Mouse (Mus musculus) neutrophil, adult 5-6 weeks (primary cell): ENCODE measurements around the gene Snx10. TPM values are rescaled to one million over a fixed set of nuclear protein-coding genes. Genes with fewer than 3 reads are reported as not detected.

ENCODE experiments used
- ATAC-seq: fragments of 151-379, 151-347 bp; 2 replicates; pipeline ENCODE4 v1.8.0; 2017; ENCODE audit warnings: mild to moderate bottlenecking, moderate TSS enrichment; ENCODE audit not compliant: insufficient number of reproducible peaks, poor library complexity, low FRiP score, severe bottlenecking; ENCODE audit errors: extremely low read depth
- total RNA-seq: library from RNA; stranded (forward); fragments of 200-1000 nt; gene quantifications from 2 replicates; pipeline ENCODE4 v1.2.3, GENCODE M21; 2017

Snx10 gene
- total RNA-seq, 1 experiment from 2014 or later, result 49.2 TPM

DNA sequence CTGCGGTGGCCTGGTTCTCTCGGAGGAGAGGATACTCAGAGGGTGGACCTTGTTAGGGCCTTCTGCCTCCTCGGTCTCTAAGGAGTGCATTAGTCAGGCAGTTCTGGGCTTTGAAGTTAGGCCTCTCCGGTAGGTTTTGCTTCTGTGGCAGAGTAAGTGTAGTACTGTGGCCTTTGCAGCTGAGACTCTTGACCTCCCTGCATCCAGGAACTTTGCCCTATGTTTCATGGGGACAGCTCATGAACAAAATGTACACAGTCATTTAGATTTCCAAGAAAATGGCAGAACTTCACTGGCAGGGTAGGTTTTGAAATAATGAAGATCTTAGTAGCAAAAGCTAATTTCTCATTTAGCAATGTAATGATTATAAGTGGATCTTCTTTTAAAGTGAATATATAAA is 54.7 kb downstream of the Snx10 start:
- no peak for ATAC-seq

DNA sequence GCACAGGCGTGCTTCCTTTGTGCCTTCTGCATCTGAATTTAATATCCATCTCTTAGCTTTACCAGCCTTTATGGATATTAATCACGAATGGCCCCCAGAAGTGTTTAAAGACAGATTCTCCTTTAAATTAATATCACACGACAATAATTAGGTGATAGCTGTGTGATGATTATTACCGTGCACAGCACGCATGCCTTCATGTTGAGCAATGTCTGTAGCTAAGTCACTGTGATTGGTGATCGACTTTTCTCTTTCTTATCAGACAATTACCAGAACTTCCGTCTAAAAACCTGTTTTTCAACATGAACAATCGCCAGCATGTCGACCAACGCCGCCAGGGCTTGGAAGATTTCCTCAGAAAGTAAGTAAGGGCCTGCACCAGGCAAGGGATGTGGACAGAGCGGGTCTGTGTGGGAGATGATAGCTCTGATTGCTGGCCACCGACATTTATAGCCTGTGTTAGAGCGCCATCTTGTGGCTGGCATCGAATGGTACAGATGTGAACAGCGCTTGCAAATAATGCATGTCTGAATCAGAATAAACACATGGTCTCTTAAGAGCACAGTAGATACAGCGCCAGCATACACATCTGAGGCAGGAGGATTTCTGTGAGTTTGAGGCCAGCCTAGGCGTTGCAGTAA is 56.5 kb downstream of the Snx10 start:
- peak; percentile 84 for ATAC-seq

DNA sequence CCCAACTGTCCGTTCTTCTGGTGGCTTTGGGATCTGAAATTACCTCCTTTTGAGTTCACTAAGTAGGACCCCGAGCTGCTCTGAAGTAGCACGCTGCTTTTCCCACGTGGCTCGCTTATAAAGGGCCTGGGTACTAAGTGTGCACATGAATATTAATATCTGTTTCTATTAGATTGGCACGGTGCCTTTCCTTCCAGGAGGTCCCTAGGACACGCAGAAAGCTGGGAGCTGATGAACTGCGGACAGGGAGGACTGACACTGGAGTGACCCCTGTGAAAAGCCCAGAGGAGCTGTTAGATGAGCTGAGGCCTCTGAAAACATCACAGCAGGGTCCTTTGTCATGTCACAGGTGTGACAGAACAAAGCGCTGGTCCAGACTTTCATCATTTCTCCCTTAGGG is 57.7 kb downstream of the Snx10 start:
- no peak for ATAC-seq

DNA sequence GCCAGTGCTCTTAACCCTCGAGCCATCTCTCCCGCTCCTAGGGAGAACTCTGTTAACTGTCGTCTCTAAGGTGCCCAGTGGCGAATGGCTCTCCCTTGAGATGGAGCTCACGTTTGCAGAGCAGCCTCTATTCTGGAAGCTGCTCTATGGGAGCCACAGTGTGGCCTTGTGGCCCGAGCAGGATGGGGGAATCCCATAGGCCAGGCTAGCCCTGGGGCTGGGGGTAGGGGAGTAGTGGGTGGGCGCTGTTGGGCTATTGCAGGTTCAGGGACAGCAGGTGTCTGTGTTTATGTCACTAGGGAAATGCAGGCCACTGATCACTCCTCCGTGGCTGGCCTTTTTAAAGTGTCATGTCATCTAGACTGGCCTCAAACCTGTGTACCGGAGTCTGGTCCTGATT is 58.4 kb downstream of the Snx10 start:
- no peak for ATAC-seq

DNA sequence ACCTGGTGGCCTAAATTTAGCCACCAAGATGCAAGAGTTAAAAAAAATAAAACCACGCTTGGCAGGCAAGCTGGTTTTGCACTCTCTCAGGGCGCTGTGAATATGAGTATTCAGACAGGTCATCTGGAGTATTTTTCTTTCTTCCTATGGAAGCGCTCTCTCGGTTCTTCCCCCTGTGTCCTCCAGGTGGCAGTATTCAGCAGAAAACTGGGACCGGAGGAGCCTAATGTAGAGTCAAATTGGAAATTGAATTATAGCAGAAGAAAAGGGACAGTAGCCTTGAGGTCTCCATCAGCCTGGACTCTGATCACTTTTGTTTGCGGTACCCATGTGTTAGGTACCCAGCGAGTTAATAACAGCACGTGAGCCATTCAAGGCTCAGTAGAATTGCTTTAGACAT is 62.3 kb downstream of the Snx10 start:
- ATAC-seq, result peak; percentile 56

DNA sequence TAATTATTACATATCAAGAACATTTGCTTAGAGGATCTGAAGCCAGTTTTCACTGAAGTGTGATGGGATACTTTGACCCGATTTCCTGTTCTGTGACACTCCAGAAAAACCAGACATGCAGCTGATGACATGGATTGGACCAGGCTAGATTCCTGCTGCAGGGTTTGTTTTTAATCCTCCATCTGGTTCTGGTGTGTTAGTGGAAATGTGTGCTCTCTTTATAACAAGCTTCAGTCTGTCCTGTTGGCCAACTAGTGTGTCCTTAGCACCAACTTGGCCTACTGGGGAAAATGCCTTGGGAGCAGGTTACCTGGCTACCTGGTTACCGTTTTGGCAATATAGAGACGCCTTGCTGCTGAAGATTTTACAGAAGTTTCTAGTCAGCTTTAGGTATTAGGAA is 63.6 kb downstream of the Snx10 start:
- no peak for ATAC-seq

DNA sequence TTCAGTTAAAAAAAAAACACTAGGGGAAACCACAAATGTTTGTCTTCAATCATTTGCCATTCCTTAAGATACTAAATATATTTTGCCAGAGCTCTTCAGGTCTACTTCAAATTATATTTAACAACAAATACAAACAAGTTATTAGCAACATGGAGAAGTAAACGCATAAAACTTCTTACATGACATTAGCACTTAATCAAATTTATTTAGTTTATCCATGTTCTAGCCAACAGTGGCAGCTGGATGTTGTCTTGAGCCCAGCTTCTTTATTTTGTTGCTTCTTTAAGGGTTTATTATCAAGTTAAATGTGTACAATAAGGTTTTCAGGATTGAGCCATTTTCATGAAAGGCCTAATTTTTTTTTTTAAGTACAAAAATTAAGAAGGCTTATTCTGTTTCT is 67.6 kb downstream of the Snx10 start:
- ATAC-seq, result no peak

DNA sequence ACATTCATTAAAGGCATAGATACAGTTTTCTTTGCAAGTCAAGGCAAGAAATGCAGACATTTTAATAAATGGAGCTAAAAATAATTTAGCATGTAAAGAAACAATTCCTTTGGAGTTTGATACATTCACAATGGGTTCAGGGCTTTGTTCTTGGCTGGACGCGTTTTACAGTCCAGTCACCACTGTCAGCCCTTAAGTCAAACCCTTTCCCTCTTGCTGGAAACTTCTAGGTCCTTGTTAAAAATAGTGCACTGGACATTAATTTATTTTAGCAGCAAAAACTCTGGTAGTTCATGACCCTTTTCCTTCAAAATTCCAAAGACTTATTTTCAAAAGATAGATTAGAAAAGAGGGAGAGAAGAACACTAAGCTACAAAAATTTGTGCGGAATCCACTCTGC is 68.1 kb downstream of the Snx10 start:
- no peak for ATAC-seq

DNA sequence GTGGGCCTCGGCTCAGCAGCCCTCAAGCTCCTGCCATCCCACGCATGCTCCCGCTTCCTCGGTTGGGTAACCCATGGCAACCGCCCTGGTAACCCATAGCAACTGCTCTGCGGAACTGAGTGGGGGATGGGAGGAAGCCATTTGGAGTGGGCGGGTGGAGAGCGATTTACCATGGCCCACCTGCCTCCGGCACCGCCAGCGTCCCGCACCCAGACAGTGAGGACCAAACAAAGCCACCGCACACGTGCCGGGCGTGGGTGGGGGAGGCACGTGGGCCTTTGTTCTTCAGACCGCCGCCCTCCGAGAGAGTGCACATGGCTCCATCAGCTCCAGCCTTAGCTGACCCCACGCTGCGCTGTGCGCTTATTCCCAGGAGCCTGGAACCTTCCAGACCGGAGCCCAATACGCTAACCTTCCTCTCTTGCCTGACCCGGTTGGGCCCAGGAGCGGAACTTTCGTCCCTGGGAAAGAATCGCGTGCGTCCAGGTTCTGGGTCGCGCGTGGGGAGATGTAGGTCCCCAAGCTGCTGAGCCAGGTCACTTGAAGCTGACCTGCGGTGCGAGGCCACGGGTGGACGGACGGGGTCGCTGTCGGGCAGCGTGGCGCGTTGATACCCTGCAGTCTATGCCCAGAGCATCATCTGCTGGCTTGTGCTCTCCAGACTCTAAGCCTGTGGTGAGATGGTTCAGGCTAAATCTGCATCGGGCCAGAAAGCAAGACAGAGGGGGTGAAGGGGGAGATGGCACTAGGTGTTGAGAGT is 68.8 kb downstream of the Snx10 start:
- ATAC-seq, result peak; percentile 61

DNA sequence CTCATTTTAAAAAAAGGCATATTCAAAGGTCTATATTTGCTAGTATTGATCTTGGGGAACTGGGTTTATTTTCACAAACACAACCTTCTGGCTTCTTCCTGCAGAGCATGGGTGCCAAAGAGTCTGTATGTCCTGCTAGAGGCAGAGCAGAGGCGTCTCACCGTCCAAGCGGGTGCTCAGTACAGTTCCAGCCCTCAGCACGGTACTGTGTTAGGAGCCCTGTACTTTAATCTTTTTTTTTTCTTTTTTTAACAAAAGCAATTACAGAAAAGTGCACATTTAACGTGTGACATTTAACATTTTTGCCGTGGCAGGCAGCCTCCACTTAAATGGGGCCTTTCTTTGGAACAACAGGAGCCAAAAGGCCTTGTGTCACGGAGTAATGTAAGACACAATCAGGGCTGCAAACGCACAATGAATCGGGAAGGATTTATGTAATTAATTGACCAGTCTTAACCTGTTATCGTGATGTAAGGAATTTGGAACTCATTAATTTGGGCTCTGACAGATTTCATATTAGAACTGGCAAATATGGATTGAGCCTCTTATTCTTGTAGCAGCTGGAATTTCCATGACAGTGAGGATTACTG is 69.8 kb downstream of the Snx10 start:
- ATAC-seq, result no peak

DNA sequence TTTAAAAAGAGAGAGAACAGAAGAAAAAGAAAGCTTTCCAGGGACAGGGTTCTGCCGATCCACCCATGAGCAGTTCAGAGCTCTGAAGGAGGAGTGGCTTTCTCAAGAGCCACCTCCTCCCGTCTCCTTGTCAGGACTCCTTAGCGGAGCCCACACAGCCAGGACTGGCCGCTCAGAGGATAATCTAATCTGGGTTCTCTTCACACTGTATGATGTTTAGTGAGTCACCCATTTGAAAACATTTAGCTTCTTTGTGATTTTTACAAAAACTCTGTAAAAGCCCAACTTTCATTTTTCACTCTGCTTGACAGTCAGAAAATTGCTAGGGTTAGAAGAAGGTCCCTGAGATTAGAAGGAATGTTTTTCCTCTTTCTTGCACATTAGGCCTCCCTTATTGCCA is 70.8 kb downstream of the Snx10 start:
- no peak for ATAC-seq

DNA sequence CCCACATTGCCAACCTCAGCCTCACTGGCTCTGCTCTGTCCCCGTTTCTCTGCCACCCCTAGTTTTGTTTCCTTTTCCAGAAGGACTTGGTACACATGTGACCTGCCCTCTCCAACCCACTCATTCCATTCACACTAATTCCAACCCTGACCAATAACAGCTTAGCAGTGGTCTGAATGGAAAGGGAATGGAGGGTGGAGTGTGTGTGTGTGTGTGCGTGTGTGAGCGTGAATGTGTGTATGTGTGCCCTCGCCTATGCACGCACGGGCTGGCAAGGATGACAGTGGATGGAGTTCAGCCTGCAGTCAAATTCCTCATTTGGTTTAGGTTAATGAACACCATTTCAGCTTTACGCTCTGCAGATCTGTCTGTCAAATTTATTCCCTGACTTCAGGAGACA is 74.4 kb downstream of the Snx10 start:
- ATAC-seq, result no peak

DNA sequence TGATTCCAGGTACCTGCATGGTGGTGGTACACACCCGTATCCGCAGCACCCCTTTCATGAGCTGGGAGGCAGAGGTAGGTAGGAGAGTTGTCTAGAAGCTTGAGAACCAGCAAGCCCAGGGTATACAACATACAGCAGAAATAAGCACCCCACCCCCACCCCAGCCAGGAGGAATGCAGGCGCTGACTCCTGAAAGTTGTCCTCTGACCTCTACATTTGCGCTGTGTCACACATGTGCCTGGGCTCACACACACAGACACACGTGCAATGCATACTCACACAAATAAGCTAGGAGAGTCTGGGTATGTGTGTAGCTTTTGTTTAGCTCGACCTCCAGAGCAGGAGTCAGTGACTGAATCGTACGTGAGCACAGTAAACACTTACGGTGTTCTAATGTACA is 76.7 kb downstream of the Snx10 start:
- no peak for ATAC-seq

DNA sequence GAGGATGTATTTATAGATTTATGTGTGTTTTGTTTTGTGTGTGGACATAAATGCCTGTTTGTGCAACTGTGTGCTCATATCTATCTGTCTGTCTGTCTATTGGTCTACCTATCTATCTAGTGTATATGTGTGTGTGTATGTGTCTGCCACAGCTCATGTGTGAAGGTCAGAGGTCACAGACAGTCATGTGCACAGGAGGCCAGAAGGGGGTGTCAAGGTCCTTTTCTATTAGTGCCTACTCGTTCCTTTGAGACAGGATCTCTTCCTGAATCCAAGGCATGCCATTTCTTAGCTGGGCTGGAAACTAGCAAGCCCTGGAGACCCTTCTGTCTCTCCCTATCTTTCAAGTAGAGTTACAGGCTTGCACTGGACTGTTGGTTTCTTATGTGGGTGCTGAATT is 78.6 kb downstream of the Snx10 start:
- no peak for ATAC-seq

DNA sequence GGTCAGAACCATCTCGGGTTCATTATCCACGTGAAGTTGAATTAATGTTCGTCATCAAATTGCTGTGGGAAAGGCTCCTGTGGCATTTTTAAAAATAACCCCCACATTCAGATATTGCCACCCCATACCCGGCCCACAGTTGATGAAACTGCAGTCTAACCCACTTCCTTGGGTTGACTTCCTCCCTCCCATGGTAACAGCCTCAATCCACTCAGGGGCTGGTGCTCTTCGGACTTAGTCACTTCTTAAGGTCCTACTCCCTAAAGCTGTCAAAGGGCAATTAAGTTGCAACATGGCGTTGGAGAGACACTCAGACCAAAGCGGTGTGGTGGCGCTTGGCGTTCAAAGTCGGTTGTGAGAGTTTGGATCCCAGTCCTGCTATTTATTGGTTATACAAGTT is 80.0 kb downstream of the Snx10 start:
- no peak for ATAC-seq

DNA sequence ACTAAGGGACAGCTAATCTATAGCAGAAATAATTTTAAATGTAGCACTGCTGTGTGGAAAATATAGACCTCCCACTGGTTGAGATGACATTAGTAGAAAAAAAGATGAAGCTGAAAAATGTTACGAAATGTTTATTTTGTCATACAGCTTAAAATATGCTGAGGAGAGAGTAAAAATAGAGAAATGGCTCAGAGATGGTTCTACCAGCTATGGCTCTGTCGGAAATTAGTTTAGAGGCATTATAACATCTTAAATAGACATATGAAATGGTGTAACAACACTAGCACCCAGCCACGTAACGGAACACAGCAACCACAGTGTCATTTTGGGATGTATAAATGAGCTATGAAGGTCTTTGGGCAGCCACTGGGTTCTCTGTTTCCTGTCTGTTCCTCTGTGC is 82.5 kb downstream of the Snx10 start:
- no peak for ATAC-seq

DNA sequence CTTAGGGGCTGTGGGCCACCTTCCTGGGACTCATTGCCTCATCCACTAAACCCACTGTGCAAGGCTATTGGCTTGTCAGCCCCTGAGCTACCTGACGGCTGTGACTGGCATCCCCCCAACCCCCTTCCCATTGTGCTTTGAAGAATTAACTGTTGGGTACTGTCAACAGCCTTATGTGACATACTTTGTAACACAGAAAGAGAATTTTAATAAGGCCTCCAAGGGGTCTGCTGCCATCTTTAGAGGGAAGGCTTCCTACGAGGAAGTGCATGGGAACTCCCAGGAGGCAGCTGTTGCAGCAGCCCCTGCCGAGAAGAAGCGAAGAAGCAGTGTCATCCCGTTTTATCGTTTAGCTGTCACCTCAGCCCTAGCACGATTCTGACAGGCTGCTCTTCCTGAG is 83.1 kb downstream of the Snx10 start:
- no peak for ATAC-seq

DNA sequence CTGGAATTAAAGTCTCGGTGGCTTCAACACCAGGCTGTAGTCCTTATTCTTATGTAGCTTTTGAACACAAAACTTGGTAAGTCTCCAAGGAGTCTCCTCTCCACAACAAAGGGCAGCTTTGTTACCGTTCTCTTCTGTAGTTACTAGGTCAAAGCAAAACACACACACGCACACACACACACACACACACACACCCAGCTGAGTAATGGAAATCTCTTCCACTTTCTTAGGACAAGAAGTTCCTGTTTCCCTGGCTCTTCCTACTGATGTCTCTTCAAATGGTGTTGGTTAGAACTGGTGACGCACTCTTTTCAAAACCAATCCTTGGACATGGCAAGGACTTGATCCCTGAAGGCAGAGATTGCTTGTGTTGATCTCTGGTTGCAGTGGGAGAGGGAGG is 87.9 kb downstream of the Snx10 start:
- ATAC-seq, result peak; percentile 22; the same call in 1 of the 2 replicates

DNA sequence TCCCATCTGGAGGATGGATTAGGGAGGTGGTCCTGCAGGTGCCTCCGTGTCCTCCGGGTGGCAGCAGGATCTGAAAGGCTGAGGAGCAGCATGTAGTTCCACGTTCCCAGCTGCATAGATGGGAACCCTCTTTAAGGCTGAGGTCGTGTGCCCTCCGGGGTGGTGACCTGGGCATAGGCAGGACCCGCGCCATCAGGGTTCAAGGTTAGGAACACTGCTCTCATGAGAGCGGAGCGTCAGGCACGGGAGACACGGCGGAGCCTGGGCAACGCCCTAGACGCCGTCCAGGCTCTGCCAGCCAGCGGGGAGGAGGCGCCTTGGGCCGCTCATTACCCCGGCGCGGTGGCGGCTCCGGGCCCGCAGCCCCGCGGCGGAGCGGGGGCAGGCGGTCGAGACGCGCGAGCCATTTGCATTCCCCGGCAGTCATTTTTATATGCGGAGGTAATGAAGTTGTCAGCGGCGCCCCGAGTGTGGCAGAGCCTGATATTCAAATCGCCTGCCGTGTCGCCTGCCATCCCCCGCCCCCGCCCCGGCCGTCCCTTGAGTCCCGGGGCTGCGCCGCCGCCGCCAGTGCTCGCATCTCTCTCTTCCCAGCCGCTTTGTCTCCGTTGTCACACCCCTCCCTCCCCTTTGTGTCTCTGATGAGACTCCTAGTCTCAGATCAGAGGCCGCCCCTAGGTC is 88.8 kb downstream of the Snx10 start:
- peak; percentile 51; the same call in 1 of the 2 replicates for ATAC-seq

DNA sequence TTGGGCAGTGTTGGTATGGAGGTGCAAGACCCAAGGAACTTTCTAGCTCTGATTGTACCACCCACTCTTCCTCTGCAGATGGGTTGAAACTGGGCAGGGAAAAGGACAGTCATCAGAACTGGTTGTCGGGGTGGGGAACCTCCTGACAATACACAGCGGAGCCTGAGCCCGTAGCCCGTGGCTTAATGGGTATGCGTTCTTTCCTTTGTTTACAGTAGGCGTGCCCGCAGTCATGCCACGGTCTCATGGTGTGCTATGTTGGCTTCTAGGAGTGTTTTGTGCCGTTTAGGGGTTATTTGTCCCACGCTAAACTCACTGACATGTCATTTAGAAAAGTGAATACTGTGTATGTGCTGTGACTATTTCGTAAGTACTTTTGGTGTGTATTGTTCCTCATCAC is 90.0 kb downstream of the Snx10 start:
- no peak for ATAC-seq
